Mouse (Mus musculus) olfactory bulb, adult 2 months (tissue): ENCODE results near the gene 3110082I17Rik.

Experiments used
- CTCF ChIP-seq: fragments of 200-500 bp; IDR thresholded peaks from 2 replicates; pipeline ENCODE4 v1.5.1; 2012; ENCODE audit warnings: low read depth, mild to moderate bottlenecking, low read length, moderate library complexity; ENCODE audit not compliant: insufficient read depth
- POLR2A ChIP-seq: fragments of 200-500 bp; IDR thresholded peaks from 2 replicates; pipeline ENCODE4 v1.6.1; 2012; ENCODE audit warnings: mild to moderate bottlenecking, low read depth, low read length, moderate library complexity; ENCODE audit not compliant: insufficient read depth

DNA sequence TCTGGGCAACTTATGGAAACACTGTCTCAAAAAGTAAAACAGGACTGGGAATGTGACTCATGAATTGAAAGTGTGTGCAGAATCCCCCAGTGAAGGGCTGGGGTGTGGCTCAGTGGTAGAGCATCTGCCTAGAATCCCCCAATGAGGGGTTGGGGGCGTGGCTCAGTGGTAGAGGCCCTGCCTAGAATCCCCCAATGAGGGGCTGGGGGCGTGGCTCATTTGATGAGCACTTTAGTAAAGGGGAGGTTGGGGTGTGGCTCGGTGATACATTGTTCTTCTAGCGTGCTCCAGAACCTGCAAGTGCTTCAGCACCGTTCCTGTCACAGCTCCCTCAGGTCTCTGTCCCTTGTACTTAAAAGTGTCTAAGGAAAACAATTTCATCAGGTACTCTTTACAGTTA, 45.9 kb upstream of the 3110082I17Rik start:
- TF ChIP-seq POLR2A (no peak), CTCF (no peak)
